Mouse (Mus musculus) stomach, postnatal 0 days (tissue): ENCODE measurements at regions not wholly inside any gene's neighbourhood (a gene's known extent, or its start where the extent isn't known, plus 50 kb on each side); places are given as distances from the start of the nearest gene placed in this dataset.

Experiments used
- CTCF ChIP-seq: IDR thresholded peaks from 2 replicates; pipeline ENCODE4 v1.5.1; 2016; ENCODE audit warnings: antibody characterized with exemption, low read depth, mild to moderate bottlenecking, moderate library complexity
- EP300 ChIP-seq: optimal IDR thresholded peaks from 2 replicates; pipeline ENCODE3; 2016; ENCODE audit warnings: antibody characterized with exemption

GRCm38 (mm10) chr3:148542217-148542616, 448.1 kb downstream of the Adgrl2 start:
- TF ChIP-seq EP300 (no peak), CTCF (no peak)
